Mouse (Mus musculus): ENCODE measurements around the gene Gcnt7. TPM values are rescaled to one million over a fixed set of nuclear protein-coding genes. Genes with fewer than 3 reads are reported as not detected.
A peak's percentile ranks its signal among the peaks of the same experiment; 100 is the strongest.

The Gcnt7 gene
- polyA plus RNA-seq, 1 experiment from 2014 or later = 1.1 TPM

DNA sequence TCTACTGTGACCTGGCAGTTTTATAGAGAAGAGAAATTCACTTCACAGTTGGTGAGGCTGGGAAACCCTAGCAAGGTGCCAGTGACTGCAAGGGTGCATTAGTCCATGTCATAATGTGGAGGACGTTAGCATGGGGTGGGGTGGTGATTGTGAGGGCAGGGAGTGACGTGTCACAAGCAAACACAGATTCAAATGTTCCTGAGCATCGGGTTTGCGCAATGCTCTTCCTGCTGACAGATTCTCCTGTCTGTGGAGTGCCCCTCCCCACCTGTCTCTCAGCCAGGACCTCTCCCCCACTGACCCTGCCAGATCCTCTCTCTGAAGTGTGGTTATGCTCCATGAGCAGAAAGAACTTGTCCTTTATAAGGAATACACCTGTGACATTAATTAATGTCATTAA is 10.1 kb downstream of the Gcnt7 start:
- no peaks in the 10 kb centered on the region for H3K27me3 ChIP-seq (replicated peaks; ENCODE audit: control insufficient read depth, insufficient read depth, low read length)
- no peak for ATAC-seq (replicated peaks; ENCODE audit: low FRiP score, low TSS enrichment, low read depth)
- DNase-seq (ENCODE audit: low spot score) = no peak
- no peak overlapping the region for H3K4me2 ChIP-seq (ENCODE audit: low read length)
- H3K9ac ChIP-seq (ENCODE audit: low read length) = no peak overlapping the region
- no peaks in the 10 kb centered on the region for H3K4me1 ChIP-seq (replicated peaks; ENCODE audit: control insufficient read depth, insufficient read depth, low read length)
- H3K9me3 ChIP-seq (ENCODE audit: control insufficient read depth, low read length) = no peaks in the 10 kb centered on the region
- no peak overlapping the region for H3K27ac ChIP-seq (ENCODE audit: low read depth)
- H3K4me3 ChIP-seq (ENCODE audit: low read depth, low read length) = no peak overlapping the region
- WGBS = 90% methylated on average over 4 of the region's 4 CpGs
- H3K36me3 ChIP-seq (ENCODE audit: control insufficient read depth, insufficient read depth, low read length) = peaks cover 79% of the 10 kb centered on the region

DNA sequence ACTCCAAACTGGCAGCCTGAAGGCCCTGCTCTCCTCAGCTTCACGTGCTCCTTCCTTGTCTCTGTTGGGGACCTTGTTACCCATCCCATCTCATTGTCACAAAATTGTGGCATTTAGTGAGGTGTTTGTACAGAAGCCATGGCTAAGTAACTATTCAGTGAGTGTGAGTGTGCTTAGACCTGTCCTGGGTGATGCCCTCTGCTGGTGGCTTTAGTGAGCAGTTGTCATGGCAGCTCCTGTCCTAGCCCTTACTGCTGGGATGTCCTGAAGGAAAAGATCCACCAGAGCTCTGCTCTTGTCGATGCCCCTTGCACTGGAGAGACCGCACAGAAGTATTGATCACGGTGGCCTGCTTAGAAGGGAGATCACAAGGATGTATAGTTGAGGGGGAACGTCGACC is 11.1 kb downstream of the Gcnt7 start:
- H3K27ac ChIP-seq (ENCODE audit: low read depth) = no peak overlapping the region
- H3K4me3 ChIP-seq (ENCODE audit: low read depth, low read length) = no peak overlapping the region
- no peaks in the 10 kb centered on the region for H3K27me3 ChIP-seq (replicated peaks; ENCODE audit: control insufficient read depth, insufficient read depth, low read length)
- no peak overlapping the region for H3K4me2 ChIP-seq (ENCODE audit: low read length)
- H3K9me3 ChIP-seq (ENCODE audit: control insufficient read depth, low read length) = no peaks in the 10 kb centered on the region
- DNase-seq (ENCODE audit: low spot score) (no peak), ATAC-seq (replicated peaks; ENCODE audit: low FRiP score, low TSS enrichment, low read depth) (no peak)
- 92% methylated on average over 6 of the region's 6 CpGs for WGBS
- H3K36me3 ChIP-seq (ENCODE audit: control insufficient read depth, insufficient read depth, low read length) = peaks cover 69% of the 10 kb centered on the region
- no peak overlapping the region for H3K9ac ChIP-seq (ENCODE audit: low read length)
- H3K4me1 ChIP-seq (replicated peaks; ENCODE audit: control insufficient read depth, insufficient read depth, low read length) = no peaks in the 10 kb centered on the region

DNA sequence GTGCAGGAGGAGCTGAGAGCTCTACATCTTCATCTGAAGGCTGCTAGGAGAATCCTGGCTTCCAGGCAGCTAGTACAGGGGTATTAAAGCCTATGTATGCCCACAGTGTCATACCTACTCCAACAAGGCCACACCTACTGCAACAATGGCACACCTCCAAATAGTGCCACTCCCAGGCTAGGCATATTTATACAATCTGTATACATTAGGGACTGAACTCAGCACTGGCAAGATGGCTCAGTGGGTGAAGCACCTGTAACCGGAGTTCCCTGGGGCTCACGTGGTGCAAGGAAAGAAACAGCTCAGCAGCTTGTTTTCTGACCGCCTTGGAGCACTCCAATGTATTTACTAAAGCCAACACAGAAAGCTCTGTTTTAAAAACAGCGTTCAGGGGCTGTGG is 12.8 kb downstream of the Gcnt7 start:
- Histone ChIP-seq H3K4me2 (ENCODE audit: low read length) (no peak overlapping the region), H3K4me3 (ENCODE audit: low read depth, low read length) (no peak overlapping the region), H3K27me3 (replicated peaks; ENCODE audit: control insufficient read depth, insufficient read depth, low read length) (no peaks in the 10 kb centered on the region), H3K9me3 (ENCODE audit: control insufficient read depth, low read length) (no peaks in the 10 kb centered on the region), H3K27ac (ENCODE audit: low read depth) (no peak overlapping the region), H3K9ac (ENCODE audit: low read length) (no peak overlapping the region), H3K4me1 (replicated peaks; ENCODE audit: control insufficient read depth, insufficient read depth, low read length) (peaks cover 9% of the 10 kb centered on the region), H3K36me3 (ENCODE audit: control insufficient read depth, insufficient read depth, low read length) (peaks cover 53% of the 10 kb centered on the region)
- 89% methylated on average over 4 of the region's 4 CpGs for whole genome bisulfite sequencing
- ATAC-seq (replicated peaks; ENCODE audit: low FRiP score, low TSS enrichment, low read depth) = no peak
- no peak for DNase-seq (ENCODE audit: low spot score)

DNA sequence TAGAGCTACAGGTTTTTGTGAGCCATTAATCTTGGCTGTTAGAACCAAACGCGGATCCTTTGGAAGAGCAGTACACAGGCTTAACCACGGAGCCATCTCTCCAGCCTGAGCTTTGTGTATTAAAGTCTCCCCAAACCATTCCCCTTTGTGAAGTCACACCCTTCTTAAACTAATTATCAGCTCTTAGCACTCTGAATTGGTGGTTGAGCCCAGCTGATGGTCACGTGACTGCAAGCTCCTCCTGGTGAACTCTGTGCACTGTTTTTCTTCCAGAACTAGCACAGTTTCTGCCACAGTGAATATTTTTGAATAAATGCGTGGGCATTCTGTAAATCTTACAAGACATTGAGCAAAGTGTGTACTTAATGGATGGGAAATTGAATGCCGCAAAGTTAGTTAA is 17.2 kb downstream of the Gcnt7 start:
- DNase-seq (ENCODE audit: low spot score) (no peak), ATAC-seq (replicated peaks; ENCODE audit: low FRiP score, low TSS enrichment, low read depth) (no peak)
- no peaks in the 10 kb centered on the region for H3K27me3 ChIP-seq (replicated peaks; ENCODE audit: control insufficient read depth, insufficient read depth, low read length)
- peaks cover 12% of the 10 kb centered on the region for H3K4me1 ChIP-seq (replicated peaks; ENCODE audit: control insufficient read depth, insufficient read depth, low read length)
- H3K27ac ChIP-seq (ENCODE audit: low read depth) = no peak overlapping the region
- H3K9ac ChIP-seq (ENCODE audit: low read length) = peak overlapping the region; percentile 59
- WGBS = 30% methylated on average over 6 of the region's 6 CpGs
- H3K9me3 ChIP-seq (ENCODE audit: control insufficient read depth, low read length) = no peaks in the 10 kb centered on the region
- peaks cover 9% of the 10 kb centered on the region for H3K36me3 ChIP-seq (ENCODE audit: control insufficient read depth, insufficient read depth, low read length)
- H3K4me2 ChIP-seq (ENCODE audit: low read length) = peak overlapping the region; percentile 87
- H3K4me3 ChIP-seq (ENCODE audit: low read depth, low read length) = peak overlapping the region; percentile 83

DNA sequence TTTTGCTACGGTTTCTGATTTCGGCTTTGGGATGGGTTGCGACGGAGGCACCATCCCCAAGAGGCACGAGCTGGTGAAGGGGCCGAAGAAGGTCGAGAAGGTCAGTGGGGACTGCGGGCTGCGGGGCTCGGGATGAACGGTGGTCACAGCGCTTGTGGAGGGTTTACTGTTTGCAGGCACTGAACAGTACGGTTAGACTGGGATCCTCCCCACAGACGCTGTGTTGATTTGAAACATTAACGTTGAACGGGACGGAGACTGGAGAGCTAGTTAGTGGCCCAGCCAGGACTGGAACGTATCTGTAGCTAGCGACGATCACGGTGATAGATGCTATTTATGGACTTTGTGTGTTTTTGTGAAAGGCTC is 17.8 kb downstream of the Gcnt7 start:
- Histone ChIP-seq H3K4me2 (ENCODE audit: low read length) (peak overlapping the region; percentile 87), H3K36me3 (ENCODE audit: control insufficient read depth, insufficient read depth, low read length) (peaks cover 3% of the 10 kb centered on the region), H3K4me1 (replicated peaks; ENCODE audit: control insufficient read depth, insufficient read depth, low read length) (peaks cover 12% of the 10 kb centered on the region), H3K9me3 (ENCODE audit: control insufficient read depth, low read length) (no peaks in the 10 kb centered on the region), H3K27me3 (replicated peaks; ENCODE audit: control insufficient read depth, insufficient read depth, low read length) (no peaks in the 10 kb centered on the region), H3K4me3 (ENCODE audit: low read depth, low read length) (peak overlapping the region; percentile 83), H3K27ac (ENCODE audit: low read depth) (no peak overlapping the region), H3K9ac (ENCODE audit: low read length) (peak overlapping the region; percentile 59)
- no peak for DNase-seq (ENCODE audit: low spot score)
- peak; percentile 75 for ATAC-seq (replicated peaks; ENCODE audit: low FRiP score, low TSS enrichment, low read depth)
- under 1% methylated on average over 21 of the region's 21 CpGs for WGBS

DNA sequence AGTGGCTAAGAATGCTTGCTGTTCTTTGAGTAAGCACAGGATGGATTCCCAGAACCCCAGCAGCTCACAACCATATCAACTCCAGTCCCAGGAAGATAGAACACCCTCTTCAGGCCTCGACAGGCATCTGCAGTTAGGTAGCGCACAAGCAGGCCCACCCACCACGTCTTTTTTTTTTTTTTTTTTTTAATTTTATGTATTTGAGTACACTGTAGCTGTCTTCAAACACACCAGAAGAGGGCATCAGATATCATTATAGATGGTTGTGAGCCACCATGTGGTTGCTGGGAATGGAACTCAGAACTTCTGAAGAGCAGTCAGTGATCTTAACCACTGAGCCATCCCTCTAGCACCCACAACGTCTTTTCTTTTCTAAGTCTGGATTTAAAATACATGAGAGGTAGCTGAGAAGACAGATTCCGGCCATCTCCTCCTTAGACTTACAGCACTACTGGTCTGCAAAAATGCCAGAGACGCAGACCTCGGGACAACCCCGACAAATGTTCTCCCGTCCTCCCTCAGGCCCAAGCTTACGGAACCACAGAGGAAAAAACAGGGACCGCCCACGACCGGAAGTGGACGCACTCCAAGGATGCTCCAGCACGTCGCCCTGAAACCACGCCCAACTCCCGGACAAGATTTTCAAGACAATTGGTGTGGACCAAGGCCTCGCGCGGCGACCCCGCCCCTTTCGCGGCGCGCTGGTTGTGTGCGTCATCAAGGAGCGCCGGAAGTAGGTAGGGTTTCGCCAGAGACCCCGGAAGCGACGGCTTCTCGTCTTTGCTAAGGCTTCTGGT is 18.4 kb downstream of the Gcnt7 start, which contains the start of gene Rtf2:
TSS of gene Rtf2 (plus strand) at position 714 of the 797 bp plus-strand sequence.
- DNase-seq (ENCODE audit: low spot score) (peak; percentile 100), ATAC-seq (replicated peaks; ENCODE audit: low FRiP score, low TSS enrichment, low read depth) (peak; percentile 99)
- Histone ChIP-seq H3K9ac (ENCODE audit: low read length) (peak within 1 kb of the TSS; percentile 59), H3K27ac (ENCODE audit: low read depth) (no peak within 1 kb of the TSS; the same call in 1 of the 2 replicates), H3K4me2 (ENCODE audit: low read length) (peak within 1 kb of the TSS; percentile 87), H3K9me3 (ENCODE audit: control insufficient read depth, low read length) (no peaks in the 10 kb centered on the region), H3K36me3 (ENCODE audit: control insufficient read depth, insufficient read depth, low read length) (no peaks in the 10 kb centered on the region), H3K4me3 (ENCODE audit: low read depth, low read length) (peak within 1 kb of the TSS; percentile 83), H3K27me3 (replicated peaks; ENCODE audit: control insufficient read depth, insufficient read depth, low read length) (no peaks in the 10 kb centered on the region), H3K4me1 (replicated peaks; ENCODE audit: control insufficient read depth, insufficient read depth, low read length) (peaks cover 12% of the 10 kb centered on the region)
- 4% methylated on average over 35 of the region's 35 CpGs for WGBS

DNA sequence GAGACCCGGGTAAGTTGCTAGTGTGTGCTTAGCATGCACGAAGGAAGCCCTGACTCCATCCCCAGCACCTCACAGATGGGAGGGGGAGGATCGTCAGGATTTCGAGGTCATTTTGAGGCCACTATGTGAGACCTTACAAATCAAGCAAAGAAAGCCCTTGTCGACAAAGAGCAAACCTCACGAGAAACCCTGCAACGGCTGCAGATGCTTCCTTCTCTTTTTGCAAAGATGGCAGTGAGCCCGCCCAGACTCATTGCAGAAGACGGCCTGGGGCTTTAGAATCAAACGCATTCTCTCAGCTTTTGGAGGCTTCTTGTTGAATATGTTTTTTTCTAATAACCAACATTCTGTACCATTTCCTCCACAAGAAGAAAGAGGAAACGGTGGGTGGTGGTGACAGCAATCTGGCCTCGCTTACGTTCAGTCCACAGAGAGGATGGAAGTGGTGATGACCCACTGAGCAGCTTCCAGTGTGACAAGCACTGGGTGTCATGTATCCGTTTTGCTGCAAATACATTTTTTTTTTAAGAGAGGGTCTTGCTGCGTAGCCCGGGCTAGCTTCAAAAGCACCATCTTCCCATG is 20.9 kb downstream of the Gcnt7 start:
- no peaks in the 10 kb centered on the region for H3K36me3 ChIP-seq (ENCODE audit: control insufficient read depth, insufficient read depth, low read length)
- ATAC-seq (replicated peaks; ENCODE audit: low FRiP score, low TSS enrichment, low read depth) (no peak), DNase-seq (ENCODE audit: low spot score) (no peak)
- H3K27ac ChIP-seq (ENCODE audit: low read depth) = no peak overlapping the region
- no peaks in the 10 kb centered on the region for H3K9me3 ChIP-seq (ENCODE audit: control insufficient read depth, low read length)
- H3K4me2 ChIP-seq (ENCODE audit: low read length) = no peak overlapping the region
- H3K9ac ChIP-seq (ENCODE audit: low read length) = no peak overlapping the region
- WGBS = 65% methylated on average over 16 of the region's 16 CpGs
- H3K4me1 ChIP-seq (replicated peaks; ENCODE audit: control insufficient read depth, insufficient read depth, low read length) = peaks cover 12% of the 10 kb centered on the region
- H3K4me3 ChIP-seq (ENCODE audit: low read depth, low read length) = no peak overlapping the region
- H3K27me3 ChIP-seq (replicated peaks; ENCODE audit: control insufficient read depth, insufficient read depth, low read length) = no peaks in the 10 kb centered on the region

DNA sequence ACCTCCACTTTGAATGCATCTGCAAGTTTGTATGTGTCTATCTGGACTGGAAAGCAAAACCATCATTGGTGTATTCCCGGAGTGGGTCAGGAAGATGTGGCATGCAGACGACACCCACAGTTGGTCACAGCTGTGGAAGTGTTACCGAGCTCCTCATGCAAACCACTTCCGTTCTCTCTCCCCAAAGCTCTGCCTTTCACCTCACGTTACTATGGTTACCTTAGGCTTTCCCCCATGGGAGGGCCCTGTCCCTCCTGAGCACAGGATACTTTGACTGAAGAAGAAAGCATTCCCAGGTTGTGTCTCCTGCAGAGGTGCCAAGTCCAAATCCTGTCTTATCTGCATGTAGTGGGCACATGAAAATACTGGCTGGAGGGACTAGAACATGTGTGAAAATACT is 24.6 kb downstream of the Gcnt7 start:
- ATAC-seq (replicated peaks; ENCODE audit: low FRiP score, low TSS enrichment, low read depth) (no peak), DNase-seq (ENCODE audit: low spot score) (no peak)
- WGBS = 38% methylated on average over 5 of the region's 5 CpGs

DNA sequence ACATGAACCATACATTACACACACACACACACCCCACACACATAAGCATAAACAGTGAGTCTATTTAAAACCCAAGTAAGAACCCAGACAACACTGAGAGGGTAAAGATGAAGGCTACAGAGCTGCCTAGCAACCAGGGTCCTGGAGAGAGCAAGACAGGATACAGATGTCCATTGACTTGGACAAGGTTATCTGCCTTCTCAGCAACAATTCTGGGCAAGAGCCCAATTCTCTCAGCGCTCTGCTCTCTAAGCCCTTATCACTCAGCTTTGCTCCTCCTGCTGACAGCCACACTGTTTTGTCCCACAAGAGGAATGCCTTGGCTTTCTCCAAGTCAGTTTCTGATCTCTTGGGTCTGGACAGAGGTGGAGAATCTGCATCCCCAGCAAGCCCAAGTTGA is 27.8 kb downstream of the Gcnt7 start:
- no peak overlapping the region for H3K4me2 ChIP-seq (ENCODE audit: low read length)
- 56% methylated on average over 1 of the region's 1 CpGs for WGBS
- DNase-seq (ENCODE audit: low spot score) (no peak), ATAC-seq (replicated peaks; ENCODE audit: low FRiP score, low TSS enrichment, low read depth) (no peak)
- no peaks in the 10 kb centered on the region for H3K27me3 ChIP-seq (replicated peaks; ENCODE audit: control insufficient read depth, insufficient read depth, low read length)
- no peak overlapping the region for H3K4me3 ChIP-seq (ENCODE audit: low read depth, low read length)
- H3K9ac ChIP-seq (ENCODE audit: low read length) = no peak overlapping the region
- H3K4me1 ChIP-seq (replicated peaks; ENCODE audit: control insufficient read depth, insufficient read depth, low read length) = no peaks in the 10 kb centered on the region
- no peaks in the 10 kb centered on the region for H3K36me3 ChIP-seq (ENCODE audit: control insufficient read depth, insufficient read depth, low read length)
- no peaks in the 10 kb centered on the region for H3K9me3 ChIP-seq (ENCODE audit: control insufficient read depth, low read length)
- H3K27ac ChIP-seq (ENCODE audit: low read depth) = no peak overlapping the region

More for the DNA sequence above, 24.6 kb downstream of the Gcnt7 start:
- H3K36me3 ChIP-seq (ENCODE audit: control insufficient read depth, insufficient read depth, low read length) = no peaks in the 10 kb centered on the region
- no peak overlapping the region for H3K4me3 ChIP-seq (ENCODE audit: low read depth, low read length)
- no peak overlapping the region for H3K27ac ChIP-seq (ENCODE audit: low read depth)
- H3K4me2 ChIP-seq (ENCODE audit: low read length) = no peak overlapping the region
- no peaks in the 10 kb centered on the region for H3K9me3 ChIP-seq (ENCODE audit: control insufficient read depth, low read length)
- H3K27me3 ChIP-seq (replicated peaks; ENCODE audit: control insufficient read depth, insufficient read depth, low read length) = no peaks in the 10 kb centered on the region
- no peaks in the 10 kb centered on the region for H3K4me1 ChIP-seq (replicated peaks; ENCODE audit: control insufficient read depth, insufficient read depth, low read length)
- H3K9ac ChIP-seq (ENCODE audit: low read length) = no peak overlapping the region

Data from intestine, embryonic 14.5 days (tissue).